Mouse (Mus musculus): ENCODE data around the gene Ints7. TPM values are rescaled to one million over a fixed set of nuclear protein-coding genes. Genes with fewer than 3 reads are reported as not detected.
A peak's percentile ranks its signal among the peaks of the same experiment; 100 is the strongest.

Ints7 gene
- polyA plus RNA-seq (2015; fragmentation: Nextera tagmentation; extraction: Ambion mirVana): 26.7 and 35.7 TPM in 2 replicates

- peaks cover 27% of the 10 kb centered on the region for H3K4me1 ChIP-seq (ENCODE audit: control insufficient read depth, insufficient read depth, low read depth, low read length)
- H3K27ac ChIP-seq (ENCODE audit: low read depth, low read length): peak within 1 kb of the TSS; percentile 96
- H3K4me3 ChIP-seq (ENCODE audit: low read length): peak within 1 kb of the TSS; percentile 85
- H3K27me3 ChIP-seq (replicated peaks; ENCODE audit: control insufficient read depth, insufficient read depth, low read length): no peaks in the 10 kb centered on the region
- H3K4me2 ChIP-seq (ENCODE audit: low read length): peak within 1 kb of the TSS; percentile 98
- H3K36me3 ChIP-seq (ENCODE audit: control insufficient read depth, insufficient read depth, low read length): no peaks in the 10 kb centered on the region
- no peaks in the 10 kb centered on the region for H3K9me3 ChIP-seq (ENCODE audit: control insufficient read depth, low read length)
- WGBS: under 1% methylated on average over 69 of the region's 70 CpGs
- ATAC-seq: peak; percentile 99
- peak within 1 kb of the TSS; percentile 77 for H3K9ac ChIP-seq (ENCODE audit: low read depth, low read length)
Measured at GRCm38 (mm10) chr1:191575458-191576247, at the start of gene Ints7, which contains the start of gene Dtl. Gene Ints7 (plus strand): TSS chr1:191575636. Gene Dtl (minus strand): TSS chr1:191575544.

DNA sequence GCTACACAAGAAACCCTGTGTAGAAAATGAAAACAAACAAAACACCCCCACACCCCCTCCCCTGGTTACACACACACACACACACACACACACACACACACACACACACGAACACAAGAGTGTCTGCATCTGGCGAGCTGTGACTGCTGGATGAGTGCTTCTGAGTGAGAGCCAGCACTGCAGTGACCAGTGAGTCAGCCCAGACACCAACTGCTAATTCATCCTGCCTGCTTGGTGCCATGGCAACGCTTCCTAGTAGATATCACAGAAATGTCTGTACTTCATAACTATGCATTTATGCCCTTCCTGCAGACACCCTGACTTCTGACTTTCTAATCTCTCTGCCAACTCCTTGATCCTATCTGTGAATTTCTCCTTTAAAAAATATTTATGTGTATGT lies 48.3 kb upstream of the Ints7 start:
- Histone ChIP-seq H3K9ac (ENCODE audit: low read depth, low read length) (no peak overlapping the region), H3K4me3 (ENCODE audit: low read length) (no peak overlapping the region), H3K27me3 (replicated peaks; ENCODE audit: control insufficient read depth, insufficient read depth, low read length) (no peaks in the 10 kb centered on the region), H3K36me3 (ENCODE audit: control insufficient read depth, insufficient read depth, low read length) (no peaks in the 10 kb centered on the region), H3K9me3 (ENCODE audit: control insufficient read depth, low read length) (no peaks in the 10 kb centered on the region), H3K27ac (ENCODE audit: low read depth, low read length) (no peak overlapping the region), H3K4me2 (ENCODE audit: low read length) (no peak overlapping the region), H3K4me1 (ENCODE audit: control insufficient read depth, insufficient read depth, low read depth, low read length) (no peaks in the 10 kb centered on the region)
- no peak for ATAC-seq
- 59% methylated on average over 3 of the region's 3 CpGs for WGBS

GRCm38 (mm10) chr1:191527921-191528612 lies 47.4 kb upstream of the Ints7 start:
- H3K4me3 ChIP-seq (ENCODE audit: low read length): no peak overlapping the region
- H3K27ac ChIP-seq (ENCODE audit: low read depth, low read length): no peak overlapping the region; the same call in 1 of the 2 replicates
- 0 out of 2 replicates have a peak, but pooled peaks have one; percentile 14 for ATAC-seq
- no peaks in the 10 kb centered on the region for H3K27me3 ChIP-seq (replicated peaks; ENCODE audit: control insufficient read depth, insufficient read depth, low read length)
- 58% methylated on average over 4 of the region's 4 CpGs for WGBS
- no peaks in the 10 kb centered on the region for H3K4me1 ChIP-seq (ENCODE audit: control insufficient read depth, insufficient read depth, low read depth, low read length)
- H3K36me3 ChIP-seq (ENCODE audit: control insufficient read depth, insufficient read depth, low read length): no peaks in the 10 kb centered on the region
- no peak overlapping the region for H3K4me2 ChIP-seq (ENCODE audit: low read length)
- H3K9me3 ChIP-seq (ENCODE audit: control insufficient read depth, low read length): no peaks in the 10 kb centered on the region
- no peak overlapping the region for H3K9ac ChIP-seq (ENCODE audit: low read depth, low read length)

GRCm38 (mm10) chr1:191529406-191529805 lies 46.0 kb upstream of the Ints7 start:
- WGBS: 77% methylated on average over 2 of the region's 2 CpGs
- ATAC-seq: no peak

GRCm38 (mm10) chr1:191531023-191531422 lies 44.4 kb upstream of the Ints7 start:
- Histone ChIP-seq H3K27me3 (replicated peaks; ENCODE audit: control insufficient read depth, insufficient read depth, low read length) (no peaks in the 10 kb centered on the region), H3K9ac (ENCODE audit: low read depth, low read length) (no peak overlapping the region), H3K27ac (ENCODE audit: low read depth, low read length) (no peak overlapping the region), H3K4me3 (ENCODE audit: low read length) (no peak overlapping the region), H3K9me3 (ENCODE audit: control insufficient read depth, low read length) (no peaks in the 10 kb centered on the region), H3K4me2 (ENCODE audit: low read length) (no peak overlapping the region), H3K4me1 (ENCODE audit: control insufficient read depth, insufficient read depth, low read depth, low read length) (no peaks in the 10 kb centered on the region), H3K36me3 (ENCODE audit: control insufficient read depth, insufficient read depth, low read length) (no peaks in the 10 kb centered on the region)
- WGBS: 64% methylated on average over 1 of the region's 1 CpGs
- ATAC-seq: no peak

More at GRCm38 (mm10) chr1:191529406-191529805, 46.0 kb upstream of the Ints7 start:
- H3K4me2 ChIP-seq (ENCODE audit: low read length): no peak overlapping the region
- no peaks in the 10 kb centered on the region for H3K4me1 ChIP-seq (ENCODE audit: control insufficient read depth, insufficient read depth, low read depth, low read length)
- no peak overlapping the region for H3K27ac ChIP-seq (ENCODE audit: low read depth, low read length)
- H3K9me3 ChIP-seq (ENCODE audit: control insufficient read depth, low read length): no peaks in the 10 kb centered on the region
- H3K27me3 ChIP-seq (replicated peaks; ENCODE audit: control insufficient read depth, insufficient read depth, low read length): no peaks in the 10 kb centered on the region
- H3K9ac ChIP-seq (ENCODE audit: low read depth, low read length): no peak overlapping the region
- no peaks in the 10 kb centered on the region for H3K36me3 ChIP-seq (ENCODE audit: control insufficient read depth, insufficient read depth, low read length)
- no peak overlapping the region for H3K4me3 ChIP-seq (ENCODE audit: low read length)

DNA sequence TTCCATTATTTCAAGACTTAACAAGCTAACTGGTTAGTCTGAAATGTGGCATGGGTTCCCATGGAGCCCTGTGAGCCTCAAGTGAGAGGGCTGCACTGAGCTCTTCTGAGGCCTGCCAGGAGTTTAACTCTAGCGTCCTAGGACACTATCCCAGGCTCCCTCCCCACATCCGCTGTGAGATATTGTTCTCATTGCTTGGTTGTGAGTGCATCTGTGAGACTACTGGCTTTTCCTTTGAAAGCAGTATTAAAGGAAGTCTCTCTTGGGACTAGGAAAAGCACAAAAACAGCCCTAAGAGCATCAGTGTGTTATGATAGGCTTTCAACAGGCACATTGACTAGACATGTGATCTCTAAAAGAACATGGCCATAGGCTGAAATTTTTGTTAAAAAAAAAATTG lies 40.5 kb upstream of the Ints7 start:
- no peak overlapping the region for H3K9ac ChIP-seq (ENCODE audit: low read depth, low read length)
- H3K4me1 ChIP-seq (ENCODE audit: control insufficient read depth, insufficient read depth, low read depth, low read length): no peaks in the 10 kb centered on the region
- no peak overlapping the region for H3K4me2 ChIP-seq (ENCODE audit: low read length)
- ATAC-seq: no peak
- no peaks in the 10 kb centered on the region for H3K9me3 ChIP-seq (ENCODE audit: control insufficient read depth, low read length)
- no peaks in the 10 kb centered on the region for H3K27me3 ChIP-seq (replicated peaks; ENCODE audit: control insufficient read depth, insufficient read depth, low read length)
- no peak overlapping the region for H3K27ac ChIP-seq (ENCODE audit: low read depth, low read length)
- no peak overlapping the region for H3K4me3 ChIP-seq (ENCODE audit: low read length)
- 51% methylated on average over 2 of the region's 2 CpGs for WGBS
- no peaks in the 10 kb centered on the region for H3K36me3 ChIP-seq (ENCODE audit: control insufficient read depth, insufficient read depth, low read length)

DNA sequence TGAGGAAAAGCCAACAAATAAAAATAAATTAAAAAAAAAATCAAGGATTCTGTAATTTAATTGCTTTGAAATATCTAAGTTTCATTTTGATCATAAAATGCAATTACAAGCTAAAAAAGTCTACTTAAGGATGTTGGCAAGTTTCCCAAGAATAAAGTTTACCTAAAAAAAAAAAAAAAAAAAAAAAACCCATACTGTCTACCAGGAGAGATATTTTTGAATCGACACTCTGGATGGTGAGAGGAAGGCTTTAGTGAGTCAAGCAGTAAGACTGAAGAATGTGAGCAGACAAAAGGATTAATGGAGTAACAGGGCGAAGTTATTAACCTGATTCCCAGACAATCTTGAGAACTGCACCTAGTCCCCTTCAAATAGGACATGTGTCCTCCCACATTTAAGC lies 35.1 kb upstream of the Ints7 start:
- ATAC-seq: no peak
- Histone ChIP-seq H3K9me3 (ENCODE audit: control insufficient read depth, low read length) (no peaks in the 10 kb centered on the region), H3K4me3 (ENCODE audit: low read length) (no peak overlapping the region), H3K27ac (ENCODE audit: low read depth, low read length) (no peak overlapping the region), H3K4me1 (ENCODE audit: control insufficient read depth, insufficient read depth, low read depth, low read length) (no peaks in the 10 kb centered on the region), H3K9ac (ENCODE audit: low read depth, low read length) (no peak overlapping the region), H3K36me3 (ENCODE audit: control insufficient read depth, insufficient read depth, low read length) (no peaks in the 10 kb centered on the region), H3K4me2 (ENCODE audit: low read length) (no peak overlapping the region), H3K27me3 (replicated peaks; ENCODE audit: control insufficient read depth, insufficient read depth, low read length) (no peaks in the 10 kb centered on the region)
- 78% methylated on average over 2 of the region's 2 CpGs for WGBS

DNA sequence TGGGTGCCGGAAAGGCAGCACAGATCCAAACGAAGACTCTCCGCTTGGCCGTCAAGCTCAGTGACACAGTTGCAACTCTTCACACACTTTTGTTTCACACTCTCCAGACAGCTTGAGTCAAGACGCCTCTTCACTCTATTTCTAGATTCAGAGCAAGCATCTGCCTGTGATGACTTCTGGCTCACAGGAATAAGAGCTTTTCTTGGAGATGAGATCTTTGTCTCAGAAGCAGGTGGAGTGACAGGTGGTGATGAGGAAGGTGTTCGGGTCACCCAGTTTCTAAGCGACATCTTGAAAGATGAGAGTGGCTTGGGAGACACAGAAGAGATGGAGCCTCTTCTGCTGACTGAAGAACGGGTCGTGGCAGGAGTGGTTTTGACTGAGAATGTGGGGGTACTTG lies 34.4 kb upstream of the Ints7 start:
- no peaks in the 10 kb centered on the region for H3K27me3 ChIP-seq (replicated peaks; ENCODE audit: control insufficient read depth, insufficient read depth, low read length)
- no peak for ATAC-seq
- no peak overlapping the region for H3K4me3 ChIP-seq (ENCODE audit: low read length)
- H3K4me1 ChIP-seq (ENCODE audit: control insufficient read depth, insufficient read depth, low read depth, low read length): no peaks in the 10 kb centered on the region
- H3K9me3 ChIP-seq (ENCODE audit: control insufficient read depth, low read length): no peaks in the 10 kb centered on the region
- no peak overlapping the region for H3K27ac ChIP-seq (ENCODE audit: low read depth, low read length)
- 95% methylated on average over 9 of the region's 9 CpGs for WGBS
- no peak overlapping the region for H3K4me2 ChIP-seq (ENCODE audit: low read length)
- no peak overlapping the region for H3K9ac ChIP-seq (ENCODE audit: low read depth, low read length)
- no peaks in the 10 kb centered on the region for H3K36me3 ChIP-seq (ENCODE audit: control insufficient read depth, insufficient read depth, low read length)

DNA sequence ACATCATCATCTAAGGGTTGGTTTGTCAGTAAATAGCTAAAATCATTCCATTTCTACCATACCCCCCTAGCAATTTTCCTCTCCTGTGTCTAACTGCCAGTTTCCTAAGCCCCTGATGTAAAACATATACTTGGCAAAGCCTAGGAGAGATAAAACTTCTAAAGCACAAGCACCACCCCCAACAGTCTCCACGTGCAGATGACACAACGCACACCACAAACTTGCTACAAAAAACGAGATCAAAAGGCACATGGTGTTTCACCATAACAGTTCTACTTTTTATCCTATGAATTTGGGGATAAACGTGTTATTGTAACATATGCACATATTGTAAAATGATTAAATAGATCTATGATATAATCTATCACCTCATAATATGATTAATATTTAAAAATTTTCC lies 33.8 kb upstream of the Ints7 start:
- Histone ChIP-seq H3K27ac (ENCODE audit: low read depth, low read length) (no peak overlapping the region), H3K9ac (ENCODE audit: low read depth, low read length) (no peak overlapping the region), H3K9me3 (ENCODE audit: control insufficient read depth, low read length) (no peaks in the 10 kb centered on the region), H3K4me1 (ENCODE audit: control insufficient read depth, insufficient read depth, low read depth, low read length) (no peaks in the 10 kb centered on the region), H3K27me3 (replicated peaks; ENCODE audit: control insufficient read depth, insufficient read depth, low read length) (no peaks in the 10 kb centered on the region), H3K4me2 (ENCODE audit: low read length) (no peak overlapping the region), H3K36me3 (ENCODE audit: control insufficient read depth, insufficient read depth, low read length) (no peaks in the 10 kb centered on the region), H3K4me3 (ENCODE audit: low read length) (no peak overlapping the region)
- WGBS: 94% methylated on average over 4 of the region's 4 CpGs
- no peak for ATAC-seq
